Mouse (Mus musculus) G1E (cell line): ENCODE measurements around the gene Pgrmc2.

Experiments
- CTCF ChIP-seq: IDR thresholded peaks from 2 replicates; pipeline ENCODE4 v1.5.1; 2012; ENCODE audit warnings: low read depth, low read length, inconsistent platforms, mixed read lengths
- GATA1 ChIP-seq: IDR thresholded peaks from 2 replicates; pipeline ENCODE4 v1.6.1; 2012; ENCODE audit warnings: borderline replicate concordance, low read length, inconsistent platforms, mixed read lengths

- TF ChIP-seq GATA1: no peak
- no peak for TF ChIP-seq CTCF
Observed at GRCm38 (mm10) chr3:41108306-41108785, 25.5 kb upstream of the Pgrmc2 start.
